Mouse (Mus musculus) neural tube, embryonic 14.5 days (tissue): ENCODE data around the gene Tbx6. TPM values are rescaled to one million over a fixed set of nuclear protein-coding genes. Genes with fewer than 3 reads are reported as not detected.

Source experiments
- ATAC-seq: fragments of 200-750 bp; cut with Nextera tagmentation; 2 replicates; pipeline ENCODE4 v1.8.0; 2017; ENCODE audit warnings: low read depth, mild to moderate bottlenecking, moderate TSS enrichment, moderate library complexity
- H3K27ac ChIP-seq: fragments of 300-500 bp; sonication (generic); 2 replicates; pipeline ENCODE4 v1.5.1; 2014; ENCODE audit warnings: low read depth, mild to moderate bottlenecking, control low read depth, low read length, moderate library complexity, mixed read lengths
- H3K27me3 ChIP-seq: fragments of 300-500 bp; sonication (generic); 2 replicates; pipeline ENCODE4 v1.6.1; 2014; ENCODE audit warnings: low read length; ENCODE audit not compliant: control insufficient read depth, insufficient read depth
- H3K36me3 ChIP-seq: fragments of 300-500 bp; sonication (generic); 2 replicates; pipeline ENCODE4 v1.6.1; 2014; ENCODE audit warnings: low read length, mixed read lengths; ENCODE audit not compliant: control insufficient read depth, insufficient read depth
- H3K4me1 ChIP-seq: fragments of 300-500 bp; sonication (generic); 2 replicates; pipeline ENCODE4 v1.6.1; 2014; ENCODE audit warnings: low read length; ENCODE audit not compliant: control insufficient read depth, insufficient read depth
- H3K4me2 ChIP-seq: fragments of 300-500 bp; sonication (generic); 2 replicates; pipeline ENCODE4 v1.6.1; 2014; ENCODE audit warnings: mild to moderate bottlenecking, low read depth, low read length, control low read depth
- H3K4me3 ChIP-seq: fragments of 300-500 bp; sonication (generic); 2 replicates; pipeline ENCODE4 v1.5.1; 2014; ENCODE audit warnings: low read depth, low read length, control low read depth, mixed read lengths
- H3K9ac ChIP-seq: fragments of 300-500 bp; sonication (generic); replicated peaks from 2 replicates; pipeline ENCODE4 v1.6.1; 2014; ENCODE audit warnings: low read depth, mild to moderate bottlenecking, control low read depth, low read length, mixed read lengths
- H3K9me3 ChIP-seq: fragments of 300-500 bp; sonication (generic); 2 replicates; pipeline ENCODE4 v1.6.1; 2016; ENCODE audit warnings: low read length; ENCODE audit not compliant: control insufficient read depth
- WGBS: fragments of 180-500 bp; shearing (Covaris S2); extraction: QIAGEN DNeasy Blood & Tissue Kit; methylation state at CpG from one replicate; pipeline ENCODE4 v1.1.7; 2014; 5-methylcytosine and 5-hydroxymethylcytosine counted together
- polyA plus RNA-seq: library from polyadenylated mRNA; unstranded; fragments of >200 nt; fragmentation: Nextera tagmentation; extraction: Ambion mirVana; gene quantifications from 2 replicates; pipeline ENCODE4 v1.2.1, GENCODE M21; 2014

Gene Tbx6
- polyA plus RNA-seq, 1 experiment from 2014 or later, result 0.27 TPM

GRCm38 (mm10) chr7:126825952-126826351 lies 44.7 kb downstream of the Tbx6 start:
- Histone ChIP-seq H3K9me3 (no peaks in the 10 kb centered on the region), H3K4me3 (no peak overlapping the region), H3K27ac (no peak overlapping the region), H3K4me2 (no peak overlapping the region; the same call in 1 of the 2 replicates), H3K9ac (0 out of 2 replicates have a peak overlapping the region, but pooled peaks have one; percentile 11), H3K36me3 (no peaks in the 10 kb centered on the region), H3K4me1 (peaks cover 23% of the 10 kb centered on the region), H3K27me3 (no peaks in the 10 kb centered on the region)
- ATAC-seq, result no peak
- WGBS, result 73% methylated on average over 5 of the region's 5 CpGs

- ATAC-seq, result 0 out of 2 replicates have a peak, but pooled peaks have one; percentile 10
- H3K27ac ChIP-seq, result no peak within 1 kb of the TSS
- no peaks in the 10 kb centered on the region for H3K9me3 ChIP-seq
- WGBS, result 61% methylated on average over 5 of the region's 5 CpGs
- no peak within 1 kb of the TSS for H3K9ac ChIP-seq
- no peaks in the 10 kb centered on the region for H3K36me3 ChIP-seq
- peak within 1 kb of the TSS; percentile 41 for H3K4me2 ChIP-seq
- H3K27me3 ChIP-seq, result no peaks in the 10 kb centered on the region
- peak within 1 kb of the TSS; percentile 0; the same call in 1 of the 2 replicates for H3K4me3 ChIP-seq
- no peaks in the 10 kb centered on the region for H3K4me1 ChIP-seq
Observed at GRCm38 (mm10) chr7:126831539-126831938, 50.3 kb downstream of the Tbx6 start, which contains the start of gene 4930451I11Rik. 4930451I11Rik (minus strand) TSS chr7:126831639.

- Histone ChIP-seq H3K36me3 (no peaks in the 10 kb centered on the region), H3K4me1 (no peaks in the 10 kb centered on the region), H3K4me3 (peak overlapping the region; percentile 0; the same call in 1 of the 2 replicates), H3K4me2 (peak overlapping the region; percentile 41), H3K9me3 (no peaks in the 10 kb centered on the region), H3K27ac (no peak overlapping the region), H3K27me3 (no peaks in the 10 kb centered on the region), H3K9ac (no peak overlapping the region)
- WGBS, result 1% methylated on average over 21 of the region's 21 CpGs
- ATAC-seq, result peak; percentile 86
Observed at GRCm38 (mm10) chr7:126832036-126832598, 50.8 kb downstream of the Tbx6 start.

GRCm38 (mm10) chr7:126833294-126833693 lies 52.0 kb downstream of the Tbx6 start:
- Histone ChIP-seq H3K4me2 (no peak overlapping the region), H3K36me3 (no peaks in the 10 kb centered on the region), H3K27me3 (no peaks in the 10 kb centered on the region), H3K27ac (no peak overlapping the region), H3K4me1 (no peaks in the 10 kb centered on the region), H3K9me3 (no peaks in the 10 kb centered on the region), H3K9ac (no peak overlapping the region), H3K4me3 (no peak overlapping the region)
- ATAC-seq, result no peak
- WGBS, result 95% methylated on average over 1 of the region's 1 CpGs

Other genes starting within 250 kb of the Tbx6 start
- 156 and 171 TPM in 2 replicates for gene Eif3c, start 215.1 kb upstream of the Tbx6 start, polyA plus RNA-seq
- 0.06 and 0.70 TPM in 2 replicates for gene Apobr, start 196.5 kb upstream of the Tbx6 start, polyA plus RNA-seq
- gene Cln3, start 195.7 kb upstream of the Tbx6 start, polyA plus RNA-seq, result 24.9 and 26.6 TPM in 2 replicates
- not detected in 2 replicates for gene Il27, start 186.5 kb upstream of the Tbx6 start, polyA plus RNA-seq
- 2.2 and 10.8 TPM in 2 replicates for gene Nupr1, start 150.6 kb upstream of the Tbx6 start, polyA plus RNA-seq
- 58.0 and 61.5 TPM in 2 replicates for gene Sgf29, start 132.2 kb upstream of the Tbx6 start, polyA plus RNA-seq
- 0.59 and 2.2 TPM in 2 replicates for gene Sult1a1, start 105.1 kb upstream of the Tbx6 start, polyA plus RNA-seq
- 132 and 140 TPM in 2 replicates for gene Bola2, start 86.1 kb upstream of the Tbx6 start, polyA plus RNA-seq
- 11.2 and 13.1 TPM in 2 replicates for gene Slx1b, start 85.7 kb upstream of the Tbx6 start, polyA plus RNA-seq
- gene Coro1a, start 73.7 kb upstream of the Tbx6 start, polyA plus RNA-seq, result 98.8 and 104 TPM in 2 replicates
- 85.0 and 85.9 TPM in 2 replicates for gene Mapk3, start 21.9 kb upstream of the Tbx6 start, polyA plus RNA-seq
- gene Gdpd3, start 15.1 kb upstream of the Tbx6 start, polyA plus RNA-seq, result 1.8 and 2.4 TPM in 2 replicates
- 219 and 246 TPM in 2 replicates for gene Ypel3, start 4.5 kb upstream of the Tbx6 start, polyA plus RNA-seq
- gene Ppp4c, start 11.0 kb downstream of the Tbx6 start, polyA plus RNA-seq, result 154 and 168 TPM in 2 replicates
- 50.9 and 64.4 TPM in 2 replicates for gene Fam57b, start 16.2 kb downstream of the Tbx6 start, polyA plus RNA-seq
- gene 4930451I11Rik, start 50.2 kb downstream of the Tbx6 start, polyA plus RNA-seq, result not detected in 2 replicates
- 18.4 and 20.2 TPM in 2 replicates for gene Doc2a, start 65.9 kb downstream of the Tbx6 start, polyA plus RNA-seq
- gene Hirip3, start 80.5 kb downstream of the Tbx6 start, polyA plus RNA-seq, result 11.0 and 15.2 TPM in 2 replicates
- gene Ino80e, start 80.9 kb downstream of the Tbx6 start, polyA plus RNA-seq, result 86.7 and 92.4 TPM in 2 replicates
- 28.9 and 36.5 TPM in 2 replicates for gene Taok2, start 103.2 kb downstream of the Tbx6 start, polyA plus RNA-seq
- 29.4 and 32.2 TPM in 2 replicates for gene Tmem219, start 141.4 kb downstream of the Tbx6 start, polyA plus RNA-seq
- 92.9 and 103 TPM in 2 replicates for gene Kctd13, start 147.4 kb downstream of the Tbx6 start, polyA plus RNA-seq
- 5.8 and 10.6 TPM in 2 replicates for gene Asphd1, start 168.1 kb downstream of the Tbx6 start, polyA plus RNA-seq
- gene Sez6l2, start 169.1 kb downstream of the Tbx6 start, polyA plus RNA-seq, result 70.9 and 85.0 TPM in 2 replicates
- 105 and 107 TPM in 2 replicates for gene Cdipt, start 194.4 kb downstream of the Tbx6 start, polyA plus RNA-seq
- gene Cdiptos, start 194.6 kb downstream of the Tbx6 start, polyA plus RNA-seq, result 0.86 and 1.2 TPM in 2 replicates
- 2.4 and 4.8 TPM in 2 replicates for gene Mvp, start 233.1 kb downstream of the Tbx6 start, polyA plus RNA-seq
- gene Pagr1b, start 235.0 kb downstream of the Tbx6 start, polyA plus RNA-seq, result not detected in 2 replicates
- gene Pagr1a, start 235.9 kb downstream of the Tbx6 start, polyA plus RNA-seq, result 30.4 and 46.9 TPM in 2 replicates
- gene Gm42742, start 239.6 kb downstream of the Tbx6 start, polyA plus RNA-seq, result 36.3 and 60.2 TPM in 2 replicates
- 41.4 and 63.5 TPM in 2 replicates for gene Prrt2, start 239.7 kb downstream of the Tbx6 start, polyA plus RNA-seq
- gene Maz, start 245.6 kb downstream of the Tbx6 start, polyA plus RNA-seq, result 61.7 and 64.8 TPM in 2 replicates